9 mouse cellular contexts compared by ENCODE assay signal in the genomic region with DNA sequence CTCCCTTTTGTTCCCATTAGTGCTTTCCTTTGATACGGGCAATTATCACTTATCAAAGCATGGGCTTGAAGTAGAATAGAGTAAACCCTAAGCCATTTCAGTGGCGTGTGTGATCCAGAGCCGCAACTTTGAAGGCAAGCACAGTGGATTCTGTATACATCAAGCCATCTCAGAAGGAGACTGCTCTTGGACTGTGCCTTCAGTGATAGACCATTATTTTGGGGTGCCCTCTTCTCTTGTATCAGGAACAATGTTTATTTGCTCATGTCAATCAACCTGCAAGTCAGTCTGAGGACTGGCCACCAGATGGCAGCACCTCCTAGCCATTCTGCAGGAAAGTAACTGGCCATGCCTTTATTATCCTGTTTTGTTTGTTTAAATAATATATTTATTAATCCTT. TPM values are rescaled to one million over a fixed set of nuclear protein-coding genes. Genes with fewer than 3 reads are reported as not detected.
A peak's percentile ranks its signal among the peaks of the same experiment; 100 is the strongest.
DNase-seq lines count a peak whose midpoint lies in the region; ATAC-seq lines count a peak whose summit lies in the region.
"Had no signal": no experiment of that assay in that cellular context is flagged by ENCODE, and none has a peak within 500 bp of the region (broad histone marks: within the 10 kb centered on the region; RNA-seq: fewer than 3 reads in every experiment).

No protein-coding gene starts in this region.

- intact Hi-C loops in gastrocnemius, postnatal 14 days (cut with DNase I; ENCODE audit: low total_unique reads): no loop called here

- DNase-seq in Muller cell, postnatal 12 days (ENCODE audit: inconsistent ontology term): peak; percentile 42
- peak; percentile 84 to 88 for DNase-seq in cerebellum, postnatal 14 days
- DNase-seq in gastrocnemius, postnatal 14 days: peak; percentile 53
- DNase-seq in layer of hippocampus, adult 18-20 months (ENCODE audit: low spot score in 2 of 2): peak; percentile 66 to 90
- peak; percentile 84 for DNase-seq in lung, postnatal 36 days
- peak; percentile 79 for DNase-seq in right cerebral cortex, postnatal 14 days

- peak; percentile 76 for ATAC-seq in CD4-positive, CD25-positive, alpha-beta regulatory T cell, adult 4 months
- ATAC-seq in activated CD4-positive, CD25-positive, alpha-beta regulatory T cell, adult 4 months: no peak

RNA-seq across cellular contexts. Expression of a gene that starts 11.0 kb away (rescaled TPM):
- not detected for polyA plus RNA-seq in CD4-positive, CD25-positive, alpha-beta regulatory T cell, adult 4 months (2017; shearing (Covaris generic))
- total RNA-seq in gastrocnemius, postnatal 14 days (2021): not detected
- total RNA-seq in layer of hippocampus, adult 18-20 months (2021): not detected
- not detected for polyA plus RNA-seq in activated CD4-positive, CD25-positive, alpha-beta regulatory T cell, adult 4 months (2017; shearing (Covaris generic))

RNA-seq across cellular contexts. Expression of a gene that starts 12.3 kb away (rescaled TPM):
- 1 to 10 TPM; 4.0 to 5.0 TPM for polyA plus RNA-seq in CD4-positive, CD25-positive, alpha-beta regulatory T cell, adult 4 months (2017; shearing (Covaris generic))
- 1 to 10 TPM; 3.6 to 3.8 TPM for total RNA-seq in gastrocnemius, postnatal 14 days (2021)
- 1 to 10 TPM; 3.3 to 5.5 TPM for total RNA-seq in layer of hippocampus, adult 18-20 months (2021)
- polyA plus RNA-seq in activated CD4-positive, CD25-positive, alpha-beta regulatory T cell, adult 4 months (2017; shearing (Covaris generic)): 1 to 10 TPM; 3.7 to 6.6 TPM

RNA-seq across cellular contexts. Expression of a gene that starts 12.3 kb away (rescaled TPM):
- 10 to 100 TPM in 1 of 2 experiments, 1 to 10 TPM in 1; 9.8 to 16.6 TPM for polyA plus RNA-seq in CD4-positive, CD25-positive, alpha-beta regulatory T cell, adult 4 months (2017; shearing (Covaris generic))
- total RNA-seq in gastrocnemius, postnatal 14 days (2021): 10 to 100 TPM; 46.5 to 51.1 TPM
- 10 to 100 TPM; 15.1 to 16.7 TPM for total RNA-seq in layer of hippocampus, adult 18-20 months (2021)
- 10 to 100 TPM; 11.7 to 15.5 TPM for polyA plus RNA-seq in activated CD4-positive, CD25-positive, alpha-beta regulatory T cell, adult 4 months (2017; shearing (Covaris generic))

RNA-seq across cellular contexts. Expression of a gene that starts 20.5 kb away (rescaled TPM):
- polyA plus RNA-seq in CD4-positive, CD25-positive, alpha-beta regulatory T cell, adult 4 months (2017; shearing (Covaris generic)): 1 to 10 TPM; 1.6 to 5.9 TPM
- total RNA-seq in gastrocnemius, postnatal 14 days (2021): under 1 TPM; 0.18 to 0.64 TPM
- total RNA-seq in layer of hippocampus, adult 18-20 months (2021): under 1 TPM; 0.30 to 0.66 TPM
- polyA plus RNA-seq in activated CD4-positive, CD25-positive, alpha-beta regulatory T cell, adult 4 months (2017; shearing (Covaris generic)): 1 to 10 TPM; 1.9 to 6.0 TPM

RNA-seq across cellular contexts. Expression of a gene that starts 29.0 kb away (rescaled TPM):
- not detected for polyA plus RNA-seq in CD4-positive, CD25-positive, alpha-beta regulatory T cell, adult 4 months (2017; shearing (Covaris generic))
- total RNA-seq in gastrocnemius, postnatal 14 days (2021): not detected
- total RNA-seq in layer of hippocampus, adult 18-20 months (2021): not detected
- not detected for polyA plus RNA-seq in activated CD4-positive, CD25-positive, alpha-beta regulatory T cell, adult 4 months (2017; shearing (Covaris generic))
- polyA plus RNA-seq: myocyte had no signal
